Mouse (Mus musculus): ENCODE data around the gene Gm13889.

DNA sequence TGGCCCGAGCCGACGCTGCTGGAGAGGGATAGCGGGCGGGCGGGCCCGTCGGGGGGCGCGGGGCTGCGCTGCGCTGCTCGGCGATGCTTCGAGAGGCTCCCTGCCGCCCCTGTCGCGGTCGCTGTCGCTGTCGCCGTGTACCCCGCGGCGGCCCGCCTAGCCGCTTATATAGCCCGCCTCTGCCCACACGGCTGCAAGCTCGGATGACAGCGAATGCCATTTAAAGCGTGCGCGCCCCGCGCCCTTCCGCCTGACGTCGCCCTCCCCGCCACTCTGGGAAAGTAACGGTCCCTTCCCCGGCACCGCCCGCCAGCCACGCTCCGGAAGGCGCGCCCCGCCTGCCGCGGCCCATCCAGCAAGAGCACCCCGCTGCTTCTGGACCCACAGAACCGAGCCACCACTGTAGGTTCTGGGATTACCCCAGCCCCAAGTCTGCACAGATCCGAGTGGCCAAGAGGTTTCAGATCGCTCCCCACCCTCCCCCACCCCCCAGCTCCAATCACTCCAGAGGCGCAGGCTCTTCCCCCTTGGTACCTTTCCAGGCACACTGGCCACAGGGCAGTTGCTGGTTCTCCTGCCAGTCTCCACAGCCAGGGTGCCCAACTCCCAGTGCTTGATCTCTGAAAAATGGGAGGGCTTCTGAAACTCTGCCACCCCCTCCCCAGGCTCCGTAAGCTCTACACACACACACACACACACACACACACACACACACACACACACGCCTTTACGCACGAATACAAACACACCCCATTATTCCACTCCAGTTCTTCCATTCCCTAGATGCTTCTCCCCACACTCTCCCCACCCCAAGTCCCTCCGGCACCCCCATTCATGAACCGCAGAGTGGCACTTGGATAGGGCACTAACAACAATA, at the start of gene Gm13889:
- TF ChIP-seq CTCF (IDR thresholded peaks at IDR 0.05; ENCODE audit: low read depth) (no peak), EP300 (IDR thresholded peaks at IDR 0.05; ENCODE audit: low read depth) (no peak)

Measured in liver, embryonic 14.5 days (tissue).